Mouse (Mus musculus) fibroblast of lung, adult 2 months (primary cell): Measurements from ENCODE around the gene Clk4.

Experiments used
- DNase-seq: peaks from one replicate; pipeline ENCODE4 v3.0.0-alpha.2; 2011; ENCODE audit warnings: low read depth

The Clk4 gene

GRCm38 (mm10) chr11:51311846-51312245 lies 50.3 kb downstream of the Clk4 start:
- DNase-seq, result no peak

DNA sequence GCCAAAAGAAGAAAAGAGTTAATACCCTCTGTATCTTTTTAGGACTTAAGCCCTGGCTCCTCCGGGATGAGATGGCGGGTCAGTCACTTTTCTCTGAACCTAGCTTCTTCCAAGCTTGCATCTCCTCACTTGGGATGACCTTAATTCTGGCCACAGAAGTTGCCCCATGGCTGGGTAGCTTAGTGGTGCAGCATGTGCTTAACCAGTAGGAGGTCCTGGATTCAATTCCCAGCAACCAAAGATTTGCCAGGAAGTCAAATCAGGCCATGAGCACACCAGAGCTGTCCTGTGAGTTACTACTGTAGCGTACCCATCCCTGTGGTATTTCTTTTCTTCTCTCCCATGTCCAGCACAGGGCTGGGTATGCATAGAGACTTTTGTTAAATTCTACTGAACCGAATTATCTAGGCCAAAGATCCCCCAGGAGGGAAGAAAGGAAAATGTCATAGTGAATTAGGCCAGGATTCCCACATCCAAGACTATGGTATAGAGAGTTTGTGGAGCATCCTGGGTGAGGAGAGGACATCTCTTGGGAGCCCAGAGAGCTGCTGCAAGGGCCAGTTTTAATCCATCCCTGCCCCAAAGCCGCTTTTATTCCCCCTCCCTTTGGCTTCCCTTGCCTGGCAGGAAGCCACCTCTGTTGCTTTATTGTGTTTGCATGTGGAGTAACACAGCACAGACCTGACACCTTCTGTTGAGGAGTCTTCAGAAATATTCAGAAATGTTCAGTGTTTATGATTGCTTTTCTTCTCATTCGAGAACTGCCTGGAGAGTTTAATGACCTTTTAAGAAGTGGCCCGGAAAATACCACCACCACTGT lies 54.7 kb downstream of the Clk4 start:
- no peak for DNase-seq

DNA sequence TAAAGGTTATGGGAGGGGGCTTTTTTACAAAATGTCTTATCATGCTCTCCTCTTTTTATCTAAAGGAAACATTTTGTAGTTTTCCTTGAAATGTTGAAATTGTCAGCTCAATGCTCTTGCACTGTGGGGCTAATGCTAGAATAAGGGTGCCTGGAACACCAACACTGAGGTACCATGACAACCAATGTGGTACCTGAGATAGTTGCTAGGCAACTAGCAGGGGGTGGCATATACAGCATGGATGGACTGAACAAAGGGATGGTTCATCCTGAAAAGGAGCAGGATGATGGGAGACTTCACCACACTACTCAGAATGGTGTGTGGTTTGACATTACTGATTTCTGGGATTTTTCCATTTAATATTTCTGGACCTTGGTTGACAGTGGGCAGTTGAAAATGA lies 59.1 kb downstream of the Clk4 start:
- no peak for DNase-seq

GRCm38 (mm10) chr11:51326908-51327307 lies 65.4 kb downstream of the Clk4 start:
- no peak for DNase-seq

GRCm38 (mm10) chr11:51328387-51328942 lies 66.9 kb downstream of the Clk4 start:
- no peak for DNase-seq

- no peak for DNase-seq
These were observed 68.5 kb downstream of the Clk4 start for GRCm38 (mm10) chr11:51329837-51330714.
